Mouse (Mus musculus): ENCODE results near the gene Mb. TPM values are rescaled to one million over a fixed set of nuclear protein-coding genes. Genes with fewer than 3 reads are reported as not detected.

Gene Mb
- polyA plus RNA-seq, 1 experiment from 2014 or later = 0.84 TPM

DNA sequence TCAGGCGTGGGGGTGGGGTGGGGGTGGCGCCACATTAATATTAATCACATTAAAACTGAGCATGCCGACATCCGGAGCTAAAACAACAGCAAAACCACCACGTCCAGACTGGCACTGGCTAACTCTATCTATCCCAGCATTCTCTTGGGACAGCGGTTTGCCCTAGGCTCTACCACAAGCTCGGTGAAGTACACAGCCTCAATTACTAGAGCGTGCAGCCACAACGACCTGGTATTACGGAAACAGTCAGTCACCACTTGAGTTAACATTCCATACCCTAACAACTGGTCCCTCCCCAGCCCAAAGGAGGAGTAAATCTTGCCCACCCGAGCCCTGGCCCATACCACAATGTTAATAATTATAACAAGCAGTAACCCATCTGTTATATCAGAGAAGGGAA, 38.8 kb upstream of the Mb start:
- Histone ChIP-seq H3K27me3 (replicated peaks; ENCODE audit: insufficient read depth, low read length) (no peaks in the 10 kb centered on the region), H3K27ac (ENCODE audit: low read length) (no peak overlapping the region), H3K4me3 (ENCODE audit: low read depth, low read length) (no peak overlapping the region), H3K36me3 (ENCODE audit: insufficient read depth, low read length) (peaks cover 4% of the 10 kb centered on the region), H3K4me2 (replicated peaks; ENCODE audit: low read depth, low read length) (no peak overlapping the region), H3K9me3 (ENCODE audit: low read length) (no peaks in the 10 kb centered on the region), H3K4me1 (ENCODE audit: insufficient read depth, low read depth, low read length) (no peaks in the 10 kb centered on the region), H3K9ac (replicated peaks; ENCODE audit: low read depth) (no peak overlapping the region)
- no peak for TF ChIP-seq CTCF (IDR thresholded peaks at IDR 0.05)
- TF ChIP-seq EP300 (IDR thresholded peaks at IDR 0.05) = no peak
- ATAC-seq (no peak), DNase-seq (ENCODE audit: low spot score) (no peak)
- WGBS = 71% methylated on average over 11 of the region's 11 CpGs

DNA sequence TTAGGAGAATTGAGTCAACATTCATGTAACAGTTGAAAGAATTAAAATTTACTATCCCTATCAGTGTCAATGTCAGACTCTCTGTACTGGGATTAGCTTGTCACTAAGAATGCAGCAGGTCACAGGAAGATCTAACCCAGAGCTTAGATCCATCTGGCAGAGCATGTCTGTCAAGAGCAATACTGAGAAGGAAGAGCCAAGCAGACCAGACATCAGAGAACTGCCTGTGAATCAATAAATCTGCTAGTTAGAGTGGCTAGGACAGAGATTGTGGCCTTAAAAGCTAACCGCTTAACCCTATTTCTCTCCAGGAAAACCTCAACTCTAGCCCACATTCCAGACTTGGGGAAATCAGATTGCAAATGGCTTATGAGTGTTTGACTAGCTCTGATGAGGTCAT, 36.0 kb upstream of the Mb start:
- Histone ChIP-seq H3K9ac (replicated peaks; ENCODE audit: low read depth) (no peak overlapping the region), H3K4me2 (replicated peaks; ENCODE audit: low read depth, low read length) (no peak overlapping the region), H3K27ac (ENCODE audit: low read length) (no peak overlapping the region), H3K4me3 (ENCODE audit: low read depth, low read length) (no peak overlapping the region), H3K27me3 (replicated peaks; ENCODE audit: insufficient read depth, low read length) (no peaks in the 10 kb centered on the region), H3K36me3 (ENCODE audit: insufficient read depth, low read length) (peaks cover 18% of the 10 kb centered on the region), H3K4me1 (ENCODE audit: insufficient read depth, low read depth, low read length) (no peaks in the 10 kb centered on the region), H3K9me3 (ENCODE audit: low read length) (no peaks in the 10 kb centered on the region)
- TF ChIP-seq CTCF (IDR thresholded peaks at IDR 0.05) (no peak), EP300 (IDR thresholded peaks at IDR 0.05) (no peak)
- no peak for DNase-seq (ENCODE audit: low spot score)
- 65% methylated on average over 1 of the region's 1 CpGs for WGBS
- ATAC-seq = no peak

DNA sequence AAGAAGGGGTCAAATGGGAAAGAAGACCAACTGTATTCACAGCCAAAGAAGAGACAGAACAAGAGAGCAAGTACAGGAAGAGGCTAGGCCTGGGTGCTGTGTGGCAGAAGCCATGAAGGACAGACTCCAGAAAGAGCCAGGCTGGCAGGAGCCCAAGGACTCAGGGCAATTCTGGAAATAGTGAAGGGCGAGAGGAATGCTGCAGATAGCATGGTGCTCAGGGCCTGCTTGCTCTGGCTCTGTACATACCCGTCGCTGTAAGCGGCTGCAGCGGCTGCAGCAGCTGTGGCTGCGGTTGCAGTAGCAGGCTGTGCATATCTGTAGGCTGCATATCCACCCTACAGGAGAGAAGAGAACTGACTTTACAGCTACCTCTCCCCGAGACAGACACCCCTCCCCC, 35.3 kb upstream of the Mb start:
- Histone ChIP-seq H3K4me1 (ENCODE audit: insufficient read depth, low read depth, low read length) (no peaks in the 10 kb centered on the region), H3K4me2 (replicated peaks; ENCODE audit: low read depth, low read length) (no peak overlapping the region), H3K9me3 (ENCODE audit: low read length) (no peaks in the 10 kb centered on the region), H3K4me3 (ENCODE audit: low read depth, low read length) (no peak overlapping the region), H3K9ac (replicated peaks; ENCODE audit: low read depth) (no peak overlapping the region), H3K36me3 (ENCODE audit: insufficient read depth, low read length) (peaks cover 24% of the 10 kb centered on the region), H3K27ac (ENCODE audit: low read length) (no peak overlapping the region), H3K27me3 (replicated peaks; ENCODE audit: insufficient read depth, low read length) (no peaks in the 10 kb centered on the region)
- ATAC-seq = no peak
- WGBS = 93% methylated on average over 7 of the region's 7 CpGs
- TF ChIP-seq EP300 (IDR thresholded peaks at IDR 0.05) = no peak
- no peak for TF ChIP-seq CTCF (IDR thresholded peaks at IDR 0.05)
- no peak for DNase-seq (ENCODE audit: low spot score)

DNA sequence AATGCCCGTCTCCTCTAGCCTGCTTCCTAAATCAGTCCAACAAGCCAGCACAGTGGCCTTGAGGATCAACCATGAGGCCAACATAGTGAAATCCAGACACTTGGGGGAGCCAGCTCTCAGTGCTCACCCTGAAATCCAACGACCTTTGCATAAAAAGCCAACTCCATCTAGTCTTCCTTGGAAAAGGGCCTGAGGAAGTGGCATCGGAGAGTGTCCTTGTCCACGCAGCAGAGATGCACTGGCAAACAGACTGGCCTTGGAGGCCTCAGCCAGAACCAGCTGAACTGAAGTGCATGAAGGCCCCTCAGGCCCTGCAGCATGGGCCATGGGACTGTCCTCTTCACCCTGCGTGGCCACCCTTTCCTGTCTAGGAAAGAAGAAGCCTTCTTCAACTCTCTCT, 31.0 kb upstream of the Mb start:
- ATAC-seq (no peak), DNase-seq (ENCODE audit: low spot score) (no peak)
- 77% methylated on average over 5 of the region's 5 CpGs for WGBS
- peaks cover 27% of the 10 kb centered on the region for H3K36me3 ChIP-seq (ENCODE audit: insufficient read depth, low read length)
- no peaks in the 10 kb centered on the region for H3K9me3 ChIP-seq (ENCODE audit: low read length)
- H3K4me1 ChIP-seq (ENCODE audit: insufficient read depth, low read depth, low read length) = no peaks in the 10 kb centered on the region
- no peak overlapping the region for H3K27ac ChIP-seq (ENCODE audit: low read length)
- H3K4me2 ChIP-seq (replicated peaks; ENCODE audit: low read depth, low read length) = no peak overlapping the region
- TF ChIP-seq CTCF (IDR thresholded peaks at IDR 0.05) (peak; percentile 12; the same call in 1 of the 2 replicates), EP300 (IDR thresholded peaks at IDR 0.05) (no peak)
- no peaks in the 10 kb centered on the region for H3K27me3 ChIP-seq (replicated peaks; ENCODE audit: insufficient read depth, low read length)
- H3K4me3 ChIP-seq (ENCODE audit: low read depth, low read length) = no peak overlapping the region
- no peak overlapping the region for H3K9ac ChIP-seq (replicated peaks; ENCODE audit: low read depth)

DNA sequence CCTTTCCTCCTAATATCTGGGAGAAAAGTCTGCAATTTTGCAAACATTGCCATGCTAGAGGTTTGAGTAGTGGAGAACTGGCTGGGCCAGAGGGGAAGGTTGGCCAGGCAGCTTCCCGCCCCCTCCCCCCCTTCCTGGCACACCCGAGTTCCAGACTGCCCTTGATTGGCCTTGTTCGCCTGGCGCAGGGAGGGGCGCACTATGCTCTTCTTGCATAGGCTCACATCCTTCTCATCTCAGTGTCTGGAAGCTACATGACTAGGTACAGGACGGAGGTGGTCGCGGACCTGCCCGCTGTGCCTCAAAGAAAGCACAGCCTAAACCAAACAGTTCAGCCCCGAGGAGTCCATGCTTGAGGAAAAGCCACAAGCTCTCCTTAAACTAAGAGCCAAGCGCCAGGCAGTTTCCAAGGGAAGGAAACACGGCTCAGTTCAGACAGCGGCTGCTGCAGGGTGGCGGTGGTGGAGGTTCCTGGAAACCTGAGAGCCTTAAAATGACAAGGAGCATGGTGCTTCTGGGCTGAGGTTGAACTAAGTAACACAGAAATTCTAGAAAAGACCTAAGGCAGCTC, 30.3 kb upstream of the Mb start:
- no peak overlapping the region for H3K4me3 ChIP-seq (ENCODE audit: low read depth, low read length)
- H3K27me3 ChIP-seq (replicated peaks; ENCODE audit: insufficient read depth, low read length) = no peaks in the 10 kb centered on the region
- H3K9me3 ChIP-seq (ENCODE audit: low read length) = no peaks in the 10 kb centered on the region
- H3K4me2 ChIP-seq (replicated peaks; ENCODE audit: low read depth, low read length) = no peak overlapping the region
- TF ChIP-seq CTCF (IDR thresholded peaks at IDR 0.05) (no peak), EP300 (IDR thresholded peaks at IDR 0.05) (no peak)
- H3K9ac ChIP-seq (replicated peaks; ENCODE audit: low read depth) = no peak overlapping the region
- no peak overlapping the region for H3K27ac ChIP-seq (ENCODE audit: low read length)
- 64% methylated on average over 14 of the region's 14 CpGs for WGBS
- peaks cover 27% of the 10 kb centered on the region for H3K36me3 ChIP-seq (ENCODE audit: insufficient read depth, low read length)
- no peaks in the 10 kb centered on the region for H3K4me1 ChIP-seq (ENCODE audit: insufficient read depth, low read depth, low read length)
- DNase-seq (ENCODE audit: low spot score) = no peak
- no peak for ATAC-seq

DNA sequence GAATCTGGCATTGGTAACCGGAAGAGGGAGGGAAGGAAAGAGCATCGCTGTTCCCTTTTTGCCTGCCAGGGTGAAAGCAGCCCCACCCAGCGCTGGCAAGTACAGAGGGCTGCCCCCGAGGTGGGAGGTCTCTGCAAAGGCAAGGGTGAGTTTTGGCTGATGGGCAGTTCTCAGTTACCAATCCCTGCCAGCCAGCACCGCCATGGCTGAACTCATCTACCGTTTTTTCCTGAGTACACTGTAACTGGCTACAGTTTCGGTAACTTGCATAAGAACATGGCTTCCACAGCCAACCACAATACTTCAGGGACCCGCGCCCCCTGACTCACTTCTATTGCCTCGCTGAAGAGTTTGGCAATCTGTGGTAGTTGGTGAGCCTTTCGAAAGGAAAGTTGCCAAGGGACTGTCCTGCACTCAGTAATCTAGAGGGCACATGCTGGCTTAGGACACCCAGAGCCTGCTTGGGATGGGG, 29.5 kb upstream of the Mb start:
- H3K4me2 ChIP-seq (replicated peaks; ENCODE audit: low read depth, low read length) = no peak overlapping the region
- ATAC-seq = no peak
- 73% methylated on average over 11 of the region's 11 CpGs for WGBS
- no peaks in the 10 kb centered on the region for H3K27me3 ChIP-seq (replicated peaks; ENCODE audit: insufficient read depth, low read length)
- TF ChIP-seq EP300 (IDR thresholded peaks at IDR 0.05) = no peak
- no peak for TF ChIP-seq CTCF (IDR thresholded peaks at IDR 0.05)
- no peak for DNase-seq (ENCODE audit: low spot score)
- no peak overlapping the region for H3K9ac ChIP-seq (replicated peaks; ENCODE audit: low read depth)
- peaks cover 25% of the 10 kb centered on the region for H3K36me3 ChIP-seq (ENCODE audit: insufficient read depth, low read length)
- no peaks in the 10 kb centered on the region for H3K4me1 ChIP-seq (ENCODE audit: insufficient read depth, low read depth, low read length)
- no peaks in the 10 kb centered on the region for H3K9me3 ChIP-seq (ENCODE audit: low read length)
- H3K4me3 ChIP-seq (ENCODE audit: low read depth, low read length) = no peak overlapping the region
- no peak overlapping the region for H3K27ac ChIP-seq (ENCODE audit: low read length)

All from lung, postnatal 0 days (tissue).